ENCODE assay signal across 31 mouse cellular contexts in the genomic region with DNA sequence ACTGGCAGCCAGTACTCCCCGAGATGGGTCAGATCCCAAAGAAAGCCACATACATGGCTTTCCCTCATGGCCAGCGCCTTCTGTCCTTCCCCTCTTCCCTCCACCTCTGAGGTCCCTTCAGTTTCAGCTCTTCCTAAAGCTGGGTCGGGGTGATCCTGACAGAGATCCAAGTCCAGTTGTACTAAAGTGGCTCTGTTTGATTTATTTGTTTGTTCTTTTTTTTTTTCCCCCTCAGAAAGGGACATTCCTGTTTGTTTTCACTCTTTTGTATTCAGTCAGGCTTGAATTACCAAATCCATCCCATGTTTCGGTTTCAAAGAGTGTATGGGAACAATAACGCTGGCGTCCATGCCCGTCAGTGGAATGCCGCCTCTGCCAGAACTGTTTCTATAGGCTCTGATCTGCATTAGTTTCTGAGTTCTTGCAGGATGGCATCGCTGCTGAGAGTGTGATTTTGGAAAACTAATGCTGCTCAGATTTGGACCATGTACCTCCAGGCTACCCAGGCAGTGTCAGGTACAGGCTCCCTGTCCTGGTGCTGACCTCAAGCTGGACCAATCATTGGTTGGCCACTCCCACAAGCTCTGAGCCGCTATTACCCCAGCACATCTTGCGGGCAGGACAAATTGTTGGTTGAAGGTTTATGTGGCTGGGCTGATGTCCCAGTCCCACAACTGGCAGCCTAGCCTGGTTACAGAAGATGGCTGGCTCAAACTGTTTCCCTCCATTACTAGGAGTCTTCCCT. TPM values are rescaled to one million over a fixed set of nuclear protein-coding genes. Genes with fewer than 3 reads are reported as not detected.
DNase-seq lines count a peak whose midpoint lies in the region; ATAC-seq and TF ChIP-seq lines count a peak whose summit lies in the region.
"Had no signal": no experiment of that assay in that cellular context is flagged by ENCODE, and none has a peak within 500 bp of the region (broad histone marks: within the 10 kb centered on the region; RNA-seq: fewer than 3 reads in every experiment).

No protein-coding gene starts in this region.

- H3K9ac ChIP-seq in liver, adult 2 months (ENCODE audit: low read depth, low read length): no peak overlapping the region
- H3K9ac ChIP-seq in liver, embryonic 11.5 days (ENCODE audit: low read depth, low read length): no peak overlapping the region
- no peak overlapping the region for H3K9ac ChIP-seq in liver, embryonic 16.5 days (ENCODE audit: low read depth, low read length)
- no peak overlapping the region for H3K9ac ChIP-seq in hindbrain, postnatal 0 days (replicated peaks; ENCODE audit: low read length)
- H3K9ac ChIP-seq: forebrain, embryonic 12.5 days; forebrain, embryonic 15.5 days; heart, embryonic 12.5 days; heart, embryonic 15.5 days; hindbrain, embryonic 13.5 days had no signal

- H3K4me2 ChIP-seq in liver, embryonic 11.5 days: no peak overlapping the region
- H3K4me2 ChIP-seq in liver, embryonic 16.5 days (ENCODE audit: low read depth, low read length): no peak overlapping the region
- H3K4me2 ChIP-seq in hindbrain, postnatal 0 days (ENCODE audit: low read depth, low read length): no peak overlapping the region
- H3K4me2 ChIP-seq: forebrain, embryonic 12.5 days; forebrain, embryonic 15.5 days; heart, embryonic 12.5 days; heart, embryonic 15.5 days; hindbrain, embryonic 13.5 days had no signal

- no peaks in the 10 kb centered on the region for H3K79me2 ChIP-seq in liver, adult 2 months (ENCODE audit: control insufficient read depth, insufficient read depth, low read length)

- peak; percentile 16 for DNase-seq in gastrocnemius, adult 18-20 months (ENCODE audit: low spot score)
- no peak for DNase-seq in gastrocnemius, postnatal 10 days
- DNase-seq in liver, adult 2 months (ENCODE audit: extremely low read depth, low read depth, low spot score): peak; percentile 92
- no peak for DNase-seq in liver, embryonic 11.5 days (ENCODE audit: low spot score)
- DNase-seq in hindbrain, postnatal 0 days (ENCODE audit: low spot score): no peak
- no peak for DNase-seq in adrenal gland, postnatal 10 days
- DNase-seq: adrenal gland, postnatal 14 days; B cell, adult 2 months; cerebellum, adult 11-12 months; cerebellum, adult 8-10 months; cerebellum, postnatal 10 days; cerebellum, postnatal 36 days; embryo, embryonic 11 days; gastrocnemius, adult 2 months; gastrocnemius, postnatal 25 days; heart, adult 18-20 months; heart, postnatal 10 days; heart, postnatal 36 days had no signal

- WGBS in liver, adult 2 months: 29% methylated on average over 11 of the region's 11 CpGs
- WGBS in liver, embryonic 11.5 days: 78% methylated on average over 11 of the region's 11 CpGs
- WGBS in liver, embryonic 16.5 days (ENCODE audit: insufficient replicate concordance): 66% methylated on average over 11 of the region's 11 CpGs
- 64% methylated on average over 11 of the region's 11 CpGs for WGBS in hindbrain, postnatal 0 days

- H3K4me3 ChIP-seq in liver, adult 2 months (ENCODE audit: insufficient read depth, low read depth, low read length): no peak overlapping the region
- no peak overlapping the region for H3K4me3 ChIP-seq in liver, embryonic 11.5 days (ENCODE audit: low read depth, low read length)
- no peak overlapping the region for H3K4me3 ChIP-seq in liver, embryonic 16.5 days (ENCODE audit: low read depth, low read length)
- no peak overlapping the region for H3K4me3 ChIP-seq in hindbrain, postnatal 0 days (ENCODE audit: low read length)
- H3K4me3 ChIP-seq: erythroblast, embryonic 14.5 days; forebrain, embryonic 12.5 days; forebrain, embryonic 15.5 days; gastrocnemius, adult 2 months; heart, embryonic 12.5 days; heart, embryonic 15.5 days; hindbrain, embryonic 10.5 days; hindbrain, embryonic 13.5 days had no signal

- H3K36me3 ChIP-seq in liver, adult 2 months (ENCODE audit: control insufficient read depth, insufficient read depth, low read length): no peaks in the 10 kb centered on the region
- H3K36me3 ChIP-seq in liver, embryonic 11.5 days (ENCODE audit: control insufficient read depth, insufficient read depth, low read length): no peaks in the 10 kb centered on the region
- no peaks in the 10 kb centered on the region for H3K36me3 ChIP-seq in liver, embryonic 16.5 days (ENCODE audit: control insufficient read depth, insufficient read depth)
- no peaks in the 10 kb centered on the region for H3K36me3 ChIP-seq in hindbrain, postnatal 0 days (ENCODE audit: insufficient read depth, low read length)
- H3K36me3 ChIP-seq: forebrain, embryonic 12.5 days; forebrain, embryonic 15.5 days; G1E; heart, embryonic 15.5 days; hindbrain, embryonic 10.5 days; hindbrain, embryonic 13.5 days had no signal

- TF ChIP-seq POLR2A in liver, adult 2 months (IDR thresholded peaks at IDR 0.05; ENCODE audit: extremely low read depth, insufficient read depth, low read length): no peak

- peak overlapping the region; percentile 18; the same call in 1 of the 2 replicates for H3K27ac ChIP-seq in liver, adult 2 months (replicated peaks; ENCODE audit: insufficient read depth, low read depth, low read length)
- no peak overlapping the region for H3K27ac ChIP-seq in liver, embryonic 11.5 days (ENCODE audit: low read depth, low read length)
- peak overlapping the region; percentile 67 for H3K27ac ChIP-seq in liver, embryonic 16.5 days (ENCODE audit: low read length)
- no peak overlapping the region for H3K27ac ChIP-seq in hindbrain, postnatal 0 days
- H3K27ac ChIP-seq: forebrain, embryonic 12.5 days; forebrain, embryonic 15.5 days; gastrocnemius, adult 2 months; heart, embryonic 15.5 days; hindbrain, embryonic 10.5 days; hindbrain, embryonic 13.5 days had no signal

- peaks cover 5% of the 10 kb centered on the region for H3K4me1 ChIP-seq in liver, adult 2 months (ENCODE audit: control insufficient read depth, insufficient read depth, low read length)
- no peaks in the 10 kb centered on the region for H3K4me1 ChIP-seq in liver, embryonic 11.5 days (replicated peaks; ENCODE audit: control insufficient read depth, insufficient read depth, low read length)
- no peaks in the 10 kb centered on the region; the same call in 1 of the 2 replicates for H3K4me1 ChIP-seq in liver, embryonic 16.5 days (ENCODE audit: control insufficient read depth, low read depth, low read length)
- no peaks in the 10 kb centered on the region for H3K4me1 ChIP-seq in hindbrain, postnatal 0 days (ENCODE audit: insufficient read depth, low read length)
- H3K4me1 ChIP-seq: forebrain, embryonic 12.5 days; forebrain, embryonic 15.5 days; heart, embryonic 12.5 days; heart, embryonic 15.5 days; hindbrain, embryonic 10.5 days; hindbrain, embryonic 13.5 days had no signal

- ATAC-seq in liver, embryonic 11.5 days (replicated peaks; ENCODE audit: low FRiP score): no peak; the same call in 1 of the 2 replicates
- ATAC-seq in liver, embryonic 16.5 days (ENCODE audit: low read depth): peak; percentile 74
- no peak for ATAC-seq in hindbrain, postnatal 0 days
- ATAC-seq: forebrain, embryonic 15.5 days; hindbrain, embryonic 16.5 days; inflammation-experienced regulatory T-cells, adult 6 months; Patski had no signal

- H3K27me3 ChIP-seq in liver, adult 2 months (ENCODE audit: control insufficient read depth, insufficient read depth, low read length): no peaks in the 10 kb centered on the region
- H3K27me3 ChIP-seq in liver, embryonic 11.5 days (replicated peaks; ENCODE audit: control insufficient read depth, insufficient read depth, low read length): no peaks in the 10 kb centered on the region
- no peaks in the 10 kb centered on the region for H3K27me3 ChIP-seq in liver, embryonic 16.5 days (ENCODE audit: control insufficient read depth, insufficient read depth, low read depth, low read length)
- no peaks in the 10 kb centered on the region for H3K27me3 ChIP-seq in hindbrain, postnatal 0 days (ENCODE audit: insufficient read depth, low read length)
- H3K27me3 ChIP-seq: CH12.LX; forebrain, embryonic 12.5 days; forebrain, embryonic 15.5 days; heart, embryonic 12.5 days; heart, embryonic 15.5 days; hindbrain, embryonic 13.5 days; Patski had no signal

- H3K9me3 ChIP-seq in liver, embryonic 11.5 days (ENCODE audit: control insufficient read depth, low read length): no peaks in the 10 kb centered on the region; the same call in 1 of the 2 replicates
- H3K9me3 ChIP-seq in liver, embryonic 16.5 days (replicated peaks; ENCODE audit: control insufficient read depth, low read length): no peaks in the 10 kb centered on the region
- no peaks in the 10 kb centered on the region for H3K9me3 ChIP-seq in hindbrain, postnatal 0 days (ENCODE audit: low read length)
- H3K9me3 ChIP-seq: forebrain, embryonic 12.5 days; forebrain, embryonic 15.5 days; heart, embryonic 15.5 days had no signal

- TF ChIP-seq CTCF in liver, adult 2 months (IDR thresholded peaks at IDR 0.05; ENCODE audit: low read depth, low read length): no peak
- no peak for TF ChIP-seq CTCF in hindbrain, postnatal 0 days (IDR thresholded peaks at IDR 0.05; ENCODE audit: low read depth)

RNA-seq across cellular contexts. Expression of a gene that starts 54.4 kb away (rescaled TPM):
- 10 to 100 TPM in 1 of 2 experiments, 1 to 10 TPM in 1; 4.8 to 10.3 TPM for total RNA-seq in gastrocnemius, adult 18-20 months (2021)
- 1 to 10 TPM; 2.8 to 4.8 TPM for total RNA-seq in gastrocnemius, postnatal 10 days (2021)
- total RNA-seq in liver, adult 2 months (2014; rRNA removed): 5.9 and 6.7 TPM in 2 replicates
- polyA plus RNA-seq in liver, adult 2 months (2012; rRNA removed): 2.0 and 7.1 TPM in 2 replicates
- polyA plus RNA-seq in liver, embryonic 11.5 days (2014; fragmentation: Nextera tagmentation; extraction: Ambion mirVana): 0.60 and 1.2 TPM in 2 replicates
- 4.9 and 5.0 TPM in 2 replicates for polyA plus RNA-seq in liver, embryonic 16.5 days (2015; fragmentation: Nextera tagmentation; extraction: Ambion mirVana)
- total RNA-seq in hindbrain, postnatal 0 days (2014; rRNA removed): 0.47 and 1.5 TPM in 2 replicates
- polyA plus RNA-seq in hindbrain, postnatal 0 days (2015; fragmentation: Nextera tagmentation; extraction: Ambion mirVana): 1.5 and 2.4 TPM in 2 replicates
- 10 to 100 TPM; 10.0 to 10.2 TPM for total RNA-seq in adrenal gland, postnatal 10 days (2021)
- polyA plus RNA-seq: erythroblast, embryonic 14.5 days; G1E had no signal

Comparison
In these comparisons a context has a peak if more than half of its experiments do, and no peak if none do; other contexts are left out.
1. DNase-seq: peak in gastrocnemius, adult 18-20 months (single experiment) and liver, adult 2 months (single experiment); none in gastrocnemius, postnatal 10 days (single experiment), liver, embryonic 11.5 days (single experiment), hindbrain, postnatal 0 days (single experiment) and adrenal gland, postnatal 10 days (single experiment).
2. H3K27ac ChIP-seq: peak in liver, adult 2 months (single experiment) and liver, embryonic 16.5 days (single experiment); none in liver, embryonic 11.5 days (single experiment) and hindbrain, postnatal 0 days (single experiment).